Mouse (Mus musculus) monocyte, adult 5-6 weeks (primary cell): ENCODE data around the gene Hoxc6. TPM values are rescaled to one million over a fixed set of nuclear protein-coding genes. Genes with fewer than 3 reads are reported as not detected.

ENCODE experiments used
- ATAC-seq: fragments of 153-309, 156-312 bp; replicated peaks from 2 replicates; pipeline ENCODE4 v1.8.0; 2017; ENCODE audit warnings: mild to moderate bottlenecking; ENCODE audit not compliant: low TSS enrichment, insufficient number of reproducible peaks, severe bottlenecking, poor library complexity, low FRiP score
- total RNA-seq: library from RNA; stranded (forward); fragments of 200-1000, 200-491, 200-594 nt; gene quantifications from 3 replicates; pipeline ENCODE4 v1.2.3, GENCODE M21; 2017

The Hoxc6 gene
- total RNA-seq, 1 experiment from 2014 or later: not detected

GRCm38 (mm10) chr15:102984521-102984920, 13.5 kb upstream of the Hoxc6 start:
- ATAC-seq: no peak

- no peak for ATAC-seq
Measured at GRCm38 (mm10) chr15:102984925-102985324, 13.1 kb upstream of the Hoxc6 start.

DNA sequence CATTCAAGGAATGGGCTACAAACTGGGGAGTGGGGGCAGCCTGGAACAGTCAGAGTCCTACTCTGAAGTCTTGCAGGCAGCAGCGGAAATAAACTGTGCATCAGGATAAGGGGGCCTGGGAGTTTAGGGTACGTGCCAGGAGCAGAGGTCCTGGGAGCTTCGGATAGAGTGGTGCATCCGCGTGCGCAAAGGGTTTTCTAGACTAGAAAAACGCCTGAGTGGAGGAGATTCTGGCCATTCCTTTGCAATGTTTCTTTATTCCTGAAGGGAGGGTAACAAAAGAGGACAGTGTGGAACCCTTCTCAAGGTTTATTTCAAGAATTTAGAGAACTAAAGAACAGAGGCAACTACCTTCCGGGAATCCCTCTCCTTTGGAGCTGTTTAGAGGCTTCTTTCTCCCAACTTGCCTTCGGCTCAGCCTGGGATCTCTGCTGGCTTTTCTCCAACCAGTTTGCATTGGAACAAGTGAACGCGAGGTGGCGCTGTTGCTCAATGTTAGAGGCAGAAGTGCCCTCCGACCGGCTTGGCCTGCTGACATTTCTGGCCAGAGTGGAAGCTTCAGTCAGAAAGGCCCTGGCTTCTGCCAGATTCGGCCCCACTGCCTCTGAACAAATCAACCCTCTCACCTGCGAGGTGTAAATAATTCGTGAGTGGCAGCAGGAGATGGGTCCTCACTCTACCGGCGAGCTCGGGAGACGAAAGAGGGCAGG, 10.8 kb upstream of the Hoxc6 start:
- ATAC-seq: peak; percentile 78

- no peak for ATAC-seq
Measured at GRCm38 (mm10) chr15:102988078-102988477, 10.0 kb upstream of the Hoxc6 start.

DNA sequence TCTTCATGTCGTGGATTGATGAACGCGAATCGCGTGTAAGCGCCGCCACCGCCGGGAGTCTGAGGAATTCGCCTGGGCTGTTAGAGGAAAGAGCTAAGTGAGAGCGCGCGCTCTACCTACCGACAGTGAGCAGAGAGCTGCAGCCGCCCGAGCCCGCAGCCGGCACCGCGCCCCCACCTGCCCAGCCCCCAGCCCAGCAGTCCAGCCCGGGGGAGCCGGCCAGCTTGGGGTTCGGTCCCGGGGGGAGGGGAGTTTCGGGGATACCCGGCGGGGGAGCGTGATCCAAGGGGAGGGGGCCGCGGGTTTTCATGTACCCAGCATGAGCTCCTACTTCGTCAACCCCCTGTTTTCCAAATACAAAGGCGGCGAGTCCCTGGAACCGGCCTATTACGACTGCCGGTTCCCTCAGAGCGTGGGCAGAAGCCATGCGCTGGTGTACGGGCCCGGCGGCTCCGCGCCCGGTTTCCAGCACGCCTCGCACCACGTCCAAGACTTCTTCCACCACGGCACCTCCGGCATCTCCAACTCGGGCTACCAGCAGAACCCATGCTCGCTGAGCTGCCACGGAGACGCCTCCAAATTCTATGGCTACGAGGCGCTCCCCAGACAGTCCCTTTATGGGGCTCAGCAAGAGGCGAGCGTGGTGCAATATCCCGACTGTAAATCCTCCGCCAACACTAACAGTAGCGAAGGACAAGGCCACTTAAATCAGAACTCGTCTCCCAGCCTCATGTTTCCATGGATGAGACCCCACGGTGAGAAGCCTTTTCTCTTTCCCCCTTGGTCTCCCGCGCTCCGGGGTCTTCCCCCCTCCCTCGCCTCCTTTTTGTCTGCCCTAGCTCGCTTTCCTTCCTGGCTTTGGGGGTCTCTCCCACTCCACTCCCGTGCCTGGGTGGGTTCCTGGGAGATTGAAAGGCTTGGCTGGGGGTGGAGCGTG, 7.3 kb upstream of the Hoxc6 start, which contains the start of gene Hoxc8:
Gene Hoxc8, plus strand, starts transcription at position 147 of the 937 bp plus-strand sequence.
- ATAC-seq: no peak

GRCm38 (mm10) chr15:102991782-102992181, 6.3 kb upstream of the Hoxc6 start:
- no peak for ATAC-seq

- no peak for ATAC-seq
Measured at GRCm38 (mm10) chr15:102992206-102992605, 5.9 kb upstream of the Hoxc6 start.

- no peak for ATAC-seq
Measured at GRCm38 (mm10) chr15:102992863-102993262, 5.2 kb upstream of the Hoxc6 start.

DNA sequence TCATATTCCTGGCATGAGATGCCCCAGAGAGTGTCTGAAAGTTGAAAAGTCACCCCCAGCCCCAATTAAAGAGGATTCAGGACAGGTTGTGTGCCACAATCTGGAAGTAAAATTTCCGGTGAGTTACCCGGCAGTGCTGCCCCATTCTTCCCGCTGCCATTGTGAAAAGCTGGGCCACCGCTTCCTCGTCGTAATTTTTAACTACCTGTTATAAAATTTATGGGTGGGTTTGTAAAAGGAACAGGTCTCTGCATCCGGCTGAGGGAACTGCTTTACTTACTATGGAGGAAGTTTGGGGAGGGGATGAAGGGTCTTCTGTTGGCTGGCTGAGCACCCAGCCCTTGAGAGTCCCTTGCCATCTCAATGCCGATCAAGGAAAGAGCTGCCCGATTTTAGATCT, 1.5 kb upstream of the Hoxc6 start:
- no peak for ATAC-seq

GRCm38 (mm10) chr15:102997431-102997830, 626 bp upstream of the Hoxc6 start:
- no peak for ATAC-seq

DNA sequence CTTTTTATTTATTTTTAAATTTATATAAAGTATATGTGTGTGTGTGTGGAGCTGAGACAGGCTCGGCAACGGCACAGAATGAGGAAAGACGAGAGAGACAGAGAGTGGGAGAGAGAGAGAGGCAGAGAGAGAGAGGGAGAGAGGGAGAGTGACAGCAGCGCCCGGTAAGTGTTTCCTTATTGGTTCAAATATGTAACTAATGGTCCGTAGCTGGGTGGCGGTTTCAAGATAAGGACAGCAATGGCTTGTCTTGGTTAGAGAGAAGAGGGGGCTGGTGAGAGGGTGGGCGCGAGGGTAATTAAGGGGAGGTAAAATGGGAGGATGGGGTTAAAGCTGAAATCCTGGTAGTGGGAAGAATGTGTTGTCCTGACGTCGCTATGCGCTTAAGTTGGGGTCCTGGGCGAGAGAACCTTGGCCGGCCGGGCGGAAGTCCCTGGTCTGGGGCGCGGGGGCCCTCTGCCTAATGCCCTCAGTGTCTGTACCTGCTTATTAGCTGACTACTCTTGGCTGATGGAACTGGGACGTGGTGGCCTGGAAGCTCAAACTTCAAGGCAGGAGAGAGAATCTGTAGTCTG, 638 bp downstream of the Hoxc6 start:
- no peak for ATAC-seq

DNA sequence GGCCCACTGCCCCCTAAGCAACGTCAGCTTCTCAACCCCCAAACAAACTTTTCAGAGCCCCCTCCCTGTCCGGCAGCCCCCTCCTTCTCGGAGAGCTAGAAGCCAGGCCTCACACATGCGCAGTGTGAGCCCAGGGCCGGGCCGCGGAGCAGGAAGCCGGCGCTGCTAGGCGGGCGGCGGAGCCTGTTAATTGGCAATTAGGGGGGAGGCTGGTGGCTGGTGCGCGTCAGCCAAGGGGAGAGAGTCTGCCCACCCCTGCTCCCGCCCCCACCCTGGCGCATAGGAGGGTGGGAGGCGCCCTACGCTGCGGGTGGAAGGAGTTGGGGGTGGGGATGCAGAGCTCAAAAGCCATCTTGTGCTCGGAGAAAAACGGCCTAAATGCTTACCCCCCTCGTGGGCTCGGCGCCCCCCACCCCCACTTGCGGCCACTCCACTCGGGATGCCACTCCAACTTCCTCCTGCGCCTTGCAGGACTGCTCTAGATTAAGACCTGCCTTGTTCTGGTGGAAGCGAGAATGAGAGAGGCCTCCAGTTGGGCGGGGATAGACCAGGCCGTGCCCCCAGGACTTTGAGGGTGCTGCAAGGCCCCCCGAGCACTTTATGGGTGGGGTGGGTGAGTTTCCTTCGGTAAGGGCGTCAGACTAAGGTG, 1.2 kb downstream of the Hoxc6 start:
- ATAC-seq: no peak

DNA sequence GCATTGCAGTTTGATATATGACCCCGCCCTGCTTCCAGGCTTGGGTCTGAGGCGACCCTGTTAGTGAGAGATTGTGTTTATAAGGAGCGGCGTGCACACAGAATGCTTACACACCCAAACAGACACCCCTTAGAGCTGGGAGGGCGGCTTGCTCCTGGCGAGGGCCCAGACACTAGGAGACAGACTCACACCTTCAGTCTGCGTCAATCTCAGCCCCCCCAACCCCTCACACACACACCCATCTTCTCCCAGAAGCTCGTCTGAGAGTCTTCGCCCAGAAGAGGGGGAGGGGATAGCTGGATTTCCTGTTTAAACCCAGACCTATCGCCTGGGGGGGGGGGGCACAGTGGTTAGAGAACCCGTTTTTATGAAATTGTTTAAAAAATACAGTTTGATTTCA, 1.9 kb downstream of the Hoxc6 start:
- ATAC-seq: no peak

GRCm38 (mm10) chr15:103000501-103000901, 2.4 kb downstream of the Hoxc6 start:
- no peak for ATAC-seq

DNA sequence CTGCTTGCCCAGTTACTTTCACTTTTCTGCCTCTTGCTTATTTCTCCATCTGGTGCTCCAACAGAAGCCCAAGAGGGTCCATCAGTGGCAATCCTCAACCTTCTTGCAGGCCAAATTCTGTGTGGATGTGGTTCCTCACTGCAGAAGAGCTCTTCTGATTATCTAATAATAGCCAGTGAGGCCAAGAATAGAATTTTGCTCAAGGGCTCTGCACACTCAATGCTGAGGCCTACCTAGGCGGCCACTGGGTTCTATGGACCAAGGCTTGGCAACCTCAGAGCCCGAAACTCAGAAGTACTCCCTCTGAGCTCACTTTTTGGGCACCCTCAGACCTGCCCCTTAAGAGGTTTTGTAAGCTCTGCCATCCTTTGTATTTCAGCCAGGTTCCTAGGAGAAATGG, 3.3 kb downstream of the Hoxc6 start:
- ATAC-seq: no peak

DNA sequence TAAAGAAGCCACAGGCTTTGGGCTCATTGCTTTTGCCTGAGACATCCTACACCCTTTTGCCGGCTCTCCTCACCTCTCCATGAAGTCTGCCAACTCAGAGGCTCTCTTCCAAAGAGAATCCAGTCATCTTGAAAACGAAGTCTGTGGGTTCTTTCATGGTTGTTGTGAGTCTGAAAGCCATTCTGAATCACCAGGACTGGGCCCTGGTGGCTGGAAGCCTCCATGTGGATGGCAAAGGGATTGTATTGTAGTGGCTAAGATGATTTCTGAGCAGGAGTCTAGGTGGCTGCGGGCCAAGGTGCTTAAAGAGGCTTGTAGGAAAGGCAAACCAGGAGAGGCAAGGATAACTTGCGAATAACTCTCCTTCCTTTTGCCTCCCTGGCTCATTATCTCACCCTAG, 4.1 kb downstream of the Hoxc6 start:
- no peak for ATAC-seq

GRCm38 (mm10) chr15:103002821-103003448, 4.9 kb downstream of the Hoxc6 start:
- ATAC-seq: no peak

- no peak for ATAC-seq
Measured at GRCm38 (mm10) chr15:103005308-103005707, 7.3 kb downstream of the Hoxc6 start.

DNA sequence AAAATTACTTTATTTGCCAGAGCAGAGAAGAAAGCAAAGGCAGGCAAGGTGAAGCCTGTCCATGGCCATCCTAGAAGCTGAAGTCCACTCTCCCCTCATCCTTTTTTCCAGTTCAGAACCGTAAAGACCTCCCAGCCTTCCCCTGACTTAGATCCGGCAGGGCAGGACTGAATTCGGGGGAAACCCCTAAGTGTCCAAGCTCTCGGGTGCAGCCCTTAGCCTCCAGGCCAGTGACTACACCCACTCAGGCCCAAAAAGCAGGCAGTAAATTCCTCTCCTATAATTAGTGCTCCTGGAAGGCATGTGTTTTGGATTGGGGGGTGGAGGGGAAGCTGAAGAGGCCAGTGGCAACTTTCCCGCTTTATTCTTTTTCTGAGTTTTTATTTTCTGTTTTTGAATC, 7.7 kb downstream of the Hoxc6 start:
- no peak for ATAC-seq
